Mouse (Mus musculus) heart, adult 8-10 months (tissue): ENCODE data around the gene Crx. TPM values are rescaled to one million over a fixed set of nuclear protein-coding genes. Genes with fewer than 3 reads are reported as not detected.

Experiments
- DNase-seq: peaks from one replicate; pipeline ENCODE4 v3.0.0; 2022; ENCODE audit warnings: low spot score
- total RNA-seq, 4 experiments: library from RNA; stranded (reverse); gene quantifications; 2 replicates each; pipeline ENCODE4 v1.2.4; 2022

Crx gene
- total RNA-seq, 4 experiments from 2014 or later = not detected

- DNase-seq = no peak
Observed at GRCm38 (mm10) chr7:15859657-15860056, 20.1 kb downstream of the Crx start.

GRCm38 (mm10) chr7:15839578-15839977, 40.2 kb downstream of the Crx start, which contains the start of gene Obox6:
Gene Obox6, minus strand, starts transcription at chr7:15839678.
- no peak for DNase-seq

Other genes with a start within 250 kb of the Crx start
- not detected for gene Obox3, start 240.1 kb downstream of the Crx start, total RNA-seq
- not detected for gene Obox5, start 129.8 kb downstream of the Crx start, total RNA-seq
- gene Obox6, start 40.3 kb downstream of the Crx start, total RNA-seq = not detected
- not detected for gene Crxos, start 2.6 kb upstream of the Crx start, total RNA-seq
- gene Selenow, start 42.4 kb upstream of the Crx start, total RNA-seq = 100 to 1,000 TPM; 183 to 219 (median 204) TPM
- gene Nop53, start 66.1 kb upstream of the Crx start, total RNA-seq = 100 to 1,000 TPM; 121 to 147 (median 136) TPM
- 10 to 100 TPM; 54.4 to 95.0 (median 82.9) TPM for gene Ehd2, start 87.6 kb upstream of the Crx start, total RNA-seq
- gene Bicra, start 168.0 kb upstream of the Crx start, total RNA-seq = 1 to 10 TPM; 5.7 to 8.6 (median 7.7) TPM
- not detected for gene Zfp541, start 181.8 kb upstream of the Crx start, total RNA-seq
- 100 to 1,000 TPM in 1 of 4 experiments, 10 to 100 TPM in 3; 76.5 to 101 (median 84.9) TPM for gene Napa, start 218.5 kb upstream of the Crx start, total RNA-seq
- 10 to 100 TPM; 20.1 to 25.7 (median 23.5) TPM for gene Kptn, start 239.9 kb upstream of the Crx start, total RNA-seq
- under 1 TPM; 0.66 to 0.84 (median 0.70) TPM for gene Slc8a2, start 249.9 kb upstream of the Crx start, total RNA-seq